Mouse (Mus musculus): ENCODE results near the gene Mbnl1. TPM values are rescaled to one million over a fixed set of nuclear protein-coding genes. Genes with fewer than 3 reads are reported as not detected.
A peak's percentile ranks its signal among the peaks of the same experiment; 100 is the strongest.

Gene Mbnl1
- total and polyA plus RNA-seq, 3 experiments, result 174 to 332 (median 249) TPM

GRCm38 (mm10) chr3:60473861-60474653 is 1.4 kb downstream of the Mbnl1 start:
- H3K27me3 ChIP-seq (replicated peaks), result no peaks in the 10 kb centered on the region
- DNase-seq (ENCODE audit: extremely low read depth), result peak; percentile 63

GRCm38 (mm10) chr3:60474654-60474972 is 2.0 kb downstream of the Mbnl1 start:
- Histone ChIP-seq H3K4me1 (ENCODE audit: control insufficient read depth in 1 of 2, insufficient read depth in 2 of 2) (peaks cover 0 to 44% of the 10 kb centered on the region in 2 experiments; a peak in 3 of 4 replicates), H3K4me3 (replicated peaks in 1 of 3; ENCODE audit: low read depth in 2 of 3, low read length in 2 of 3, poor library complexity in 1 of 3) (peak overlapping the region; percentile 59 to 79 (median 60)), H3K27me3 (replicated peaks) (no peaks in the 10 kb centered on the region), H3K27ac (ENCODE audit: insufficient read depth, low read depth) (peak overlapping the region; percentile 55; the same call in 1 of the 2 replicates), H3K36me3 (replicated peaks in 1 of 2; ENCODE audit: control insufficient read depth in 1 of 2, insufficient read depth in 1 of 2, low read length in 1 of 2) (no peaks in the 10 kb centered on the region), H3K9me3 (replicated peaks; ENCODE audit: low read length) (no peaks in the 10 kb centered on the region), H3K79me2 (replicated peaks; ENCODE audit: control insufficient read depth, extremely low read depth, insufficient read depth, poor library complexity, severe bottlenecking) (peaks cover 38% of the 10 kb centered on the region), H3K4me2 (ENCODE audit: insufficient read depth, low read depth, poor library complexity, severe bottlenecking) (peak overlapping the region; percentile 56; the same call in 1 of the 2 replicates), H3K9ac (ENCODE audit: insufficient read depth, low read depth) (peak overlapping the region; percentile 98)
- TF ChIP-seq RAD21 (IDR thresholded peaks at IDR 0.05; ENCODE audit: low read depth, low read length), result no peak
- TF ChIP-seq ZKSCAN1 (IDR thresholded peaks at IDR 0.05; ENCODE audit: borderline replicate concordance, low read depth, low read length), result no peak
- no peak for TF ChIP-seq POLR2A (IDR thresholded peaks at IDR 0.05; ENCODE audit: low read depth, low read length)
- dilution Hi-C loops (cut with MboI; ENCODE audit: extremely low pct_ligation_motif_present, extremely low pct_unique_long_range_greater_than_20kb, low sequenced_read_pairs), result no loop called here
- in situ Hi-C loops (cut with MboI; ENCODE audit: low pct_ligation_motif_present, low pct_unique_long_range_greater_than_20kb, low sequenced_read_pairs), result no loop called here
- no peak for DNase-seq (ENCODE audit: extremely low read depth)

More at GRCm38 (mm10) chr3:60473861-60474653, 1.4 kb downstream of the Mbnl1 start:
- 0 out of 2 replicates have a peak overlapping the region, but pooled peaks have one; percentile 36 for H3K4me2 ChIP-seq (ENCODE audit: insufficient read depth, low read depth, poor library complexity, severe bottlenecking)
- TF ChIP-seq HCFC1 (IDR thresholded peaks at IDR 0.05; ENCODE audit: low read depth, low read length) (peak; percentile 6; the same call in 1 of the 2 replicates), ZKSCAN1 (IDR thresholded peaks at IDR 0.05; ENCODE audit: borderline replicate concordance, low read depth, low read length) (no peak), GABPA (IDR thresholded peaks at IDR 0.05; ENCODE audit: insufficient replicate concordance, low read depth, low read length) (no peak), E2F4 (IDR thresholded peaks at IDR 0.05; ENCODE audit: insufficient replicate concordance, low read depth, low read length) (peak; percentile 31; the same call in 1 of the 2 replicates), MAFK (IDR thresholded peaks at IDR 0.05; ENCODE audit: insufficient replicate concordance, low read length) (no peak), BHLHE40 (IDR thresholded peaks at IDR 0.05; ENCODE audit: low read depth, low read length) (no peak), TCF12 (IDR thresholded peaks at IDR 0.05; ENCODE audit: low read depth, low read length) (0 out of 2 replicates have a peak, but pooled peaks have one; percentile 32), CHD1 (IDR thresholded peaks at IDR 0.05; ENCODE audit: low read depth, low read length) (peak; percentile 88), JUND (conservative IDR thresholded peaks at IDR 0.05; ENCODE audit: low read depth, low read length) (no peak; the same call in 1 of the 2 replicates), MAZ (IDR thresholded peaks at IDR 0.05; ENCODE audit: low read depth, low read length) (no peak), USF2 (conservative IDR thresholded peaks at IDR 0.05; ENCODE audit: low read depth, low read length) (no peak), ZNF384 (IDR thresholded peaks at IDR 0.05; ENCODE audit: low read depth, low read length) (peak; percentile 74), POLR2AphosphoS2 (IDR thresholded peaks at IDR 0.05; ENCODE audit: low read depth, low read length) (no peak), NRF1 (IDR thresholded peaks at IDR 0.05; ENCODE audit: low read depth, low read length) (no peak), CTCF (conservative IDR thresholded peaks at IDR 0.05 in 1 of 2, IDR thresholded peaks at IDR 0.05 in 1 of 2; ENCODE audit: low read depth in 2 of 2, low read length in 2 of 2) (no peak), SMC3 (IDR thresholded peaks at IDR 0.05; ENCODE audit: low read depth, low read length) (no peak), RCOR1 (conservative IDR thresholded peaks at IDR 0.05; ENCODE audit: low read depth, low read length) (no peak), ETS1 (conservative IDR thresholded peaks at IDR 0.05; ENCODE audit: low read depth, low read length) (no peak), IRF4 (IDR thresholded peaks at IDR 0.05; ENCODE audit: low read depth, low read length) (no peak), MYC (IDR thresholded peaks at IDR 0.05; ENCODE audit: low read depth, low read length) (peak; percentile 92), SIN3A (IDR thresholded peaks at IDR 0.05; ENCODE audit: low read length) (peak; percentile 69), MAX (IDR thresholded peaks at IDR 0.05; ENCODE audit: low read length) (peak; percentile 64), KAT2A (IDR thresholded peaks at IDR 0.05; ENCODE audit: insufficient replicate concordance, low read length) (0 out of 2 replicates have a peak, but pooled peaks have one; percentile 39), MEF2A (IDR thresholded peaks at IDR 0.05; ENCODE audit: borderline replicate concordance, low read depth, low read length) (0 out of 2 replicates have a peak, but pooled peaks have one; percentile 41), TBP (conservative IDR thresholded peaks at IDR 0.05; ENCODE audit: low read depth, low read length) (peak; percentile 82), UBTF (IDR thresholded peaks at IDR 0.05; ENCODE audit: low read depth, low read length) (no peak), MXI1 (IDR thresholded peaks at IDR 0.05; ENCODE audit: low read depth, low read length) (peak; percentile 75), CHD2 (IDR thresholded peaks at IDR 0.05; ENCODE audit: low read length) (no peak), EP300 (IDR thresholded peaks at IDR 0.05; ENCODE audit: low read length) (0 out of 2 replicates have a peak, but pooled peaks have one; percentile 27), PAX5 (IDR thresholded peaks at IDR 0.05; ENCODE audit: low read length) (no peak), ELF1 (IDR thresholded peaks at IDR 0.05; ENCODE audit: low read depth, low read length) (no peak)
- H3K4me3 ChIP-seq (replicated peaks in 1 of 3; ENCODE audit: low read depth in 2 of 3, low read length in 2 of 3, poor library complexity in 1 of 3), result peak overlapping the region; percentile 59 to 79 (median 77)
- H3K9ac ChIP-seq (ENCODE audit: insufficient read depth, low read depth), result peak overlapping the region; percentile 98
- in situ Hi-C loops (cut with MboI; ENCODE audit: low pct_ligation_motif_present, low pct_unique_long_range_greater_than_20kb, low sequenced_read_pairs) (no loop called here), dilution Hi-C loops (cut with MboI; ENCODE audit: extremely low pct_ligation_motif_present, extremely low pct_unique_long_range_greater_than_20kb, low sequenced_read_pairs) (no loop called here)
- H3K4me1 ChIP-seq (ENCODE audit: control insufficient read depth in 1 of 2, insufficient read depth in 2 of 2), result peaks cover 0 to 42% of the 10 kb centered on the region in 2 experiments; a peak in 2 of 4 replicates
- no peaks in the 10 kb centered on the region for H3K36me3 ChIP-seq (replicated peaks in 1 of 2; ENCODE audit: control insufficient read depth in 1 of 2, insufficient read depth in 1 of 2, low read length in 1 of 2)
- H3K27ac ChIP-seq (ENCODE audit: insufficient read depth, low read depth), result peak overlapping the region; percentile 91
- no peaks in the 10 kb centered on the region for H3K9me3 ChIP-seq (replicated peaks; ENCODE audit: low read length)
- peaks cover 35% of the 10 kb centered on the region for H3K79me2 ChIP-seq (replicated peaks; ENCODE audit: control insufficient read depth, extremely low read depth, insufficient read depth, poor library complexity, severe bottlenecking)

Measured in CH12.LX (cell line).